Mouse (Mus musculus) limb, embryonic 10.5 days (tissue): ENCODE data around the gene Grasp. TPM values are rescaled to one million over a fixed set of nuclear protein-coding genes. Genes with fewer than 3 reads are reported as not detected.
A peak's percentile ranks its signal among the peaks of the same experiment; 100 is the strongest.

Experiments
- DNase-seq: peaks from one replicate; pipeline ENCODE4 v3.0.0-alpha.2; 2017; ENCODE audit warnings: low spot score
- H3K27ac ChIP-seq: fragments of 300-500 bp; sonication (generic); 2 replicates; pipeline ENCODE4 v1.5.1; 2016; ENCODE audit warnings: mild to moderate bottlenecking
- H3K27me3 ChIP-seq: fragments of 300-500 bp; sonication (generic); 2 replicates; pipeline ENCODE4 v1.6.1; 2016; ENCODE audit warnings: low read depth, mild to moderate bottlenecking; ENCODE audit not compliant: poor library complexity, severe bottlenecking
- H3K36me3 ChIP-seq: fragments of 300-500 bp; sonication (generic); 2 replicates; pipeline ENCODE4 v1.6.1; 2016; ENCODE audit warnings: mild to moderate bottlenecking, moderate library complexity
- H3K4me1 ChIP-seq: fragments of 300-500 bp; sonication (generic); 2 replicates; pipeline ENCODE4 v1.6.1; 2016
- H3K4me3 ChIP-seq: fragments of 300-500 bp; sonication (generic); 2 replicates; pipeline ENCODE4 v1.5.1; 2016; ENCODE audit warnings: mild to moderate bottlenecking, moderate library complexity
- H3K9me3 ChIP-seq: fragments of 300-500 bp; sonication (generic); replicated peaks from 2 replicates; pipeline ENCODE4 v1.6.1; 2016; ENCODE audit warnings: mild to moderate bottlenecking
- WGBS: fragments of 180-500 bp; shearing (Covaris S2); methylation state at CpG from one replicate; pipeline ENCODE4 v1.1.7; 2016; 5-methylcytosine and 5-hydroxymethylcytosine counted together
- polyA plus RNA-seq: library from polyadenylated mRNA; unstranded; fragments of >200 nt; fragmentation: Nextera tagmentation; extraction: Ambion mirVana; gene quantifications from 2 replicates; pipeline ENCODE4 v1.2.1, GENCODE M21; 2016

Grasp gene
- 5.4 and 6.9 TPM in 2 replicates for polyA plus RNA-seq

DNA sequence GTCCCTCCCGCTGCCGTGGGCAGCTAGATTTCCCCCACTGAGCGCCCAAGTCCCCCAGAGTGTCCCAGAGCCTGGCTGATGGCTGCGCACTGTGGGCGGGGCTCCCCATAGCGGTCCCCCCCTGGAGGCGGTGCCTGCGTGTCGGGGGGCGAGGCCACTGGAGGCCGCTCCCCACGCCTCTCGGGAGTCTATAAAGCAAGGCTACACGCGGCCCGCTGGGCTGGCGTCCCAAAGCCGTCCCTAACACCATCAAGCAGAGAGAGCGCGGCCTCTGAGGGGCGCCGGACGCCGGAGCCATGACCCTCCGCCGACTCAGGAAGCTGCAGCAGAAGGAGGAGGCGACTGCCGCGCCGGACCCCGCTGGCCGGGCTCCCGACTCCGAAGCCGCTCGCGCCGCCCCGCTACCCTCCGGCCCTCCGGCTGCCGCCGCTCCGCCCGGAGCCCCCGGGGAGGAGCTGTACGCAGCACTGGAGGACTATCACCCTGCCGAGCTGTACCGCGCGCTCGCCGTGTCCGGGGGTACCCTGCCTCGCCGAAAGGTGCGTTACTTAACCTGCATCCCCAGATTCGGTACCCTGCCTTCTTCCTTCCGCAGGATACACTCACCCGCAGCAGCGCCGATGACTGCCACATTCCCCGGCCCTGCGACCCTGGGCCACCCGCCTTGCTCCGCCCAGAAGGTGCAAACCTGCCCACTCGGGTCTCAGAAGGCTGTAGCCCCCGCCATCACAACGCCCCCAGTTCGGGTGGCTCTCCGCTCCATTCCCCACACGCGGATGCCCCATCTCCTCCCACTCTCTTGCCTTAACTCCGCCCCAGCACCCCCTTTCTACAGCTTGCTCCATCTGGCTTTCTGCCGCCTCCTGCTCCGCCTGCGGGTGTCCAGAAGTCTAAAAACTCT lies at the start of gene Grasp:
Gene Grasp (plus strand): TSS at position 183 of the 901 bp plus-strand sequence.
- Histone ChIP-seq H3K27me3 (peaks cover 22% of the 10 kb centered on the region), H3K9me3 (no peaks in the 10 kb centered on the region), H3K4me3 (peak within 1 kb of the TSS; percentile 92), H3K36me3 (peaks cover 21% of the 10 kb centered on the region), H3K27ac (peak within 1 kb of the TSS; percentile 93), H3K4me1 (peaks cover 89% of the 10 kb centered on the region)
- under 1% methylated on average over 76 of the region's 77 CpGs for WGBS
- DNase-seq, result peak; percentile 91

GRCm38 (mm10) chr15:101174294-101175130 lies 49.5 kb upstream of the Grasp start:
- under 1% methylated on average over 41 of the region's 46 CpGs for WGBS

GRCm38 (mm10) chr15:101175131-101175460 lies 48.9 kb upstream of the Grasp start:
- H3K4me1 ChIP-seq, result peaks cover 56% of the 10 kb centered on the region
- DNase-seq, result no peak
- H3K9me3 ChIP-seq, result no peaks in the 10 kb centered on the region
- peak overlapping the region; percentile 83 for H3K4me3 ChIP-seq
- peaks cover 15% of the 10 kb centered on the region; the same call in 1 of the 2 replicates for H3K27me3 ChIP-seq
- 15% methylated on average over 5 of the region's 5 CpGs for WGBS
- H3K36me3 ChIP-seq, result no peaks in the 10 kb centered on the region
- peak overlapping the region; percentile 97 for H3K27ac ChIP-seq

More at GRCm38 (mm10) chr15:101174294-101175130, 49.5 kb upstream of the Grasp start:
- no peaks in the 10 kb centered on the region for H3K36me3 ChIP-seq
- no peak for DNase-seq
- H3K9me3 ChIP-seq, result no peaks in the 10 kb centered on the region
- peak overlapping the region; percentile 97 for H3K27ac ChIP-seq
- H3K27me3 ChIP-seq, result peaks cover 15% of the 10 kb centered on the region; the same call in 1 of the 2 replicates
- H3K4me3 ChIP-seq, result peak overlapping the region; percentile 83
- H3K4me1 ChIP-seq, result peaks cover 55% of the 10 kb centered on the region

GRCm38 (mm10) chr15:101175613-101176283 lies 48.2 kb upstream of the Grasp start:
- no peaks in the 10 kb centered on the region for H3K36me3 ChIP-seq
- H3K27ac ChIP-seq, result peak overlapping the region; percentile 97; the same call in 1 of the 2 replicates
- H3K4me1 ChIP-seq, result peaks cover 63% of the 10 kb centered on the region
- WGBS, result 32% methylated on average over 17 of the region's 17 CpGs
- H3K4me3 ChIP-seq, result peak overlapping the region; percentile 83
- peak; percentile 53 for DNase-seq
- H3K27me3 ChIP-seq, result peaks cover 15% of the 10 kb centered on the region; the same call in 1 of the 2 replicates
- no peaks in the 10 kb centered on the region for H3K9me3 ChIP-seq

GRCm38 (mm10) chr15:101176284-101176680 lies 47.7 kb upstream of the Grasp start:
- 65% methylated on average over 3 of the region's 3 CpGs for WGBS
- Histone ChIP-seq H3K4me1 (peaks cover 68% of the 10 kb centered on the region), H3K4me3 (peak overlapping the region; percentile 83; the same call in 1 of the 2 replicates), H3K27ac (0 out of 2 replicates have a peak overlapping the region, but pooled peaks have one; percentile 97), H3K27me3 (peaks cover 15% of the 10 kb centered on the region; the same call in 1 of the 2 replicates), H3K9me3 (no peaks in the 10 kb centered on the region), H3K36me3 (0 out of 2 replicates have a peak, but pooled peaks cover 1% of the 10 kb centered on the region)
- DNase-seq, result no peak

GRCm38 (mm10) chr15:101176795-101177691 lies 46.9 kb upstream of the Grasp start:
- DNase-seq, result no peak
- Histone ChIP-seq H3K4me1 (peaks cover 74% of the 10 kb centered on the region), H3K9me3 (no peaks in the 10 kb centered on the region), H3K4me3 (no peak overlapping the region), H3K27ac (no peak overlapping the region), H3K27me3 (peaks cover 10% of the 10 kb centered on the region; the same call in 1 of the 2 replicates), H3K36me3 (0 out of 2 replicates have a peak, but pooled peaks cover 2% of the 10 kb centered on the region)
- WGBS, result 75% methylated on average over 8 of the region's 8 CpGs

GRCm38 (mm10) chr15:101180363-101181105 lies 43.5 kb upstream of the Grasp start:
- DNase-seq, result no peak
- H3K27ac ChIP-seq, result no peak overlapping the region
- H3K9me3 ChIP-seq, result no peaks in the 10 kb centered on the region
- peaks cover 65% of the 10 kb centered on the region for H3K4me1 ChIP-seq
- WGBS, result 71% methylated on average over 15 of the region's 15 CpGs
- H3K4me3 ChIP-seq, result no peak overlapping the region
- no peaks in the 10 kb centered on the region for H3K27me3 ChIP-seq
- H3K36me3 ChIP-seq, result peaks cover 13% of the 10 kb centered on the region

DNA sequence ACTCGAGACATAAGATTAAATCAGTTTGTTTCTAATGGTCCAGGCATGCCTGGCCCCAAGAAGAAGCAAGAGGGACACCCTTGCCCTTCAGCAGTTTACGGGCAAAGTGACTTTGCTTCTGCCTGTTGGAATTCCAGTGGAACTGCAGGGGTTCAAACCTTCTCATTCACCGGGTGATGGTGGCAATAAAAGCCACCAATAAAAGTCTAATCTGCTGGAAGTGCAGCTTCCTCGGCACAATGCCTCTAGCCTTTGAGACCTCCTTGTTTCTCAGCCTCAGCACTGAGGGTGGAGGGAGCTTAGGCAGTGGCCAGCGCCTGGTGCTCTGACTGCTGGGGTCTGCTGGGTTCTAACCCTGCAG lies 42.9 kb upstream of the Grasp start:
- H3K9me3 ChIP-seq, result no peaks in the 10 kb centered on the region
- no peaks in the 10 kb centered on the region for H3K27me3 ChIP-seq
- H3K4me3 ChIP-seq, result 0 out of 2 replicates have a peak overlapping the region, but pooled peaks have one; percentile 1
- H3K36me3 ChIP-seq, result peaks cover 16% of the 10 kb centered on the region
- 21% methylated on average over 5 of the region's 5 CpGs for WGBS
- H3K4me1 ChIP-seq, result peaks cover 60% of the 10 kb centered on the region
- no peak for DNase-seq
- peak overlapping the region; percentile 58; the same call in 1 of the 2 replicates for H3K27ac ChIP-seq

- WGBS, result 26% methylated on average over 4 of the region's 4 CpGs
Observed at GRCm38 (mm10) chr15:101181500-101181899, 42.5 kb upstream of the Grasp start.

DNA sequence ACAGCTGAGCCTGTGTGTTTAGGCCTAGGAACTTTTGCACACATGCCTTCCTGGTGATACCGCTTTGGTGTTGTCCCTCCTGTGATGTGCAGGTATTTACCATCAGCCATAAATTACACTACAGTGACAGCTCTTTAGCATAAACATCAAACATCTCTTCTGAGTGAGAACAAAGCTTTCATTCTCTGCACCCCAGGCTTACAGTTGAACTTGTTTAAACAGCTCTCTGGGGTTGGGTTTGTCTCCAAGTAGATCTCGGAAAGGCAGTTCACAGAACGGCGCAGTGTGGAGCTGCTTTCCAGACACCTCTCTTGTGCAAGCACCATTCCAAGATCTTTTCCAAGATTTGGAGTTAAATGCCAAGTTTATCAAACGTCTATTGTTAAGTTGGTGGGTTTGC lies 41.3 kb upstream of the Grasp start:
- no peak overlapping the region for H3K27ac ChIP-seq
- peaks cover 44% of the 10 kb centered on the region for H3K4me1 ChIP-seq
- no peak for DNase-seq
- 48% methylated on average over 5 of the region's 5 CpGs for WGBS
- no peaks in the 10 kb centered on the region for H3K9me3 ChIP-seq
- H3K4me3 ChIP-seq, result no peak overlapping the region
- peaks cover 16% of the 10 kb centered on the region for H3K36me3 ChIP-seq
- H3K27me3 ChIP-seq, result no peaks in the 10 kb centered on the region

More at GRCm38 (mm10) chr15:101181500-101181899, 42.5 kb upstream of the Grasp start:
- no peak for DNase-seq
- Histone ChIP-seq H3K4me1 (peaks cover 55% of the 10 kb centered on the region), H3K4me3 (peak overlapping the region; percentile 1; the same call in 1 of the 2 replicates), H3K9me3 (no peaks in the 10 kb centered on the region), H3K36me3 (peaks cover 16% of the 10 kb centered on the region), H3K27ac (peak overlapping the region; percentile 58; the same call in 1 of the 2 replicates), H3K27me3 (no peaks in the 10 kb centered on the region)

GRCm38 (mm10) chr15:101184300-101184699 lies 39.7 kb upstream of the Grasp start:
- Histone ChIP-seq H3K4me3 (no peak overlapping the region), H3K27me3 (no peaks in the 10 kb centered on the region), H3K36me3 (peaks cover 16% of the 10 kb centered on the region), H3K4me1 (peaks cover 29% of the 10 kb centered on the region), H3K9me3 (no peaks in the 10 kb centered on the region), H3K27ac (no peak overlapping the region)
- DNase-seq, result no peak
- 96% methylated on average over 8 of the region's 8 CpGs for WGBS
